Mouse (Mus musculus) limb, embryonic 14.5 days (tissue): ENCODE measurements around the gene Gm2974. TPM values are rescaled to one million over a fixed set of nuclear protein-coding genes. Genes with fewer than 3 reads are reported as not detected.
"Not testable (repeated sequence)": the region's sequence is repeated elsewhere in the genome, so short reads cannot be mapped to it uniquely, and the experiment has no call there.

Experiments used
- ATAC-seq: fragments of 200-750 bp; cut with Nextera tagmentation; 2 replicates; pipeline ENCODE4 v1.8.0; 2017; ENCODE audit warnings: low read depth, moderate number of reproducible peaks, moderate TSS enrichment; ENCODE audit not compliant: low FRiP score
- DNase-seq: peaks from one replicate; pipeline ENCODE4 v3.0.0-alpha.2; 2015; ENCODE audit warnings: low spot score
- H3K27ac ChIP-seq: fragments of 300-500 bp; sonication (generic); replicated peaks from 2 replicates; pipeline ENCODE4 v1.5.1; 2014; ENCODE audit warnings: low read depth, mild to moderate bottlenecking, low read length, moderate library complexity, mixed read lengths
- H3K27me3 ChIP-seq: fragments of 300-500 bp; sonication (generic); 2 replicates; pipeline ENCODE4 v1.6.1; 2014; ENCODE audit warnings: low read length, mixed read lengths; ENCODE audit not compliant: control insufficient read depth, insufficient read depth
- H3K36me3 ChIP-seq: fragments of 300-500 bp; sonication (generic); 2 replicates; pipeline ENCODE4 v1.6.1; 2014; ENCODE audit warnings: mild to moderate bottlenecking, low read length, moderate library complexity, mixed read lengths; ENCODE audit not compliant: control insufficient read depth, insufficient read depth
- H3K4me1 ChIP-seq: fragments of 300-500 bp; sonication (generic); 2 replicates; pipeline ENCODE4 v1.6.1; 2014; ENCODE audit warnings: antibody characterized with exemption, low read length, mixed read lengths; ENCODE audit not compliant: control insufficient read depth, insufficient read depth
- H3K4me2 ChIP-seq: fragments of 300-500 bp; sonication (generic); replicated peaks from 2 replicates; pipeline ENCODE4 v1.6.1; 2014; ENCODE audit warnings: low read depth, mild to moderate bottlenecking, low read length, moderate library complexity; ENCODE audit not compliant: severe bottlenecking
- H3K4me3 ChIP-seq: fragments of 300-500 bp; sonication (generic); replicated peaks from 2 replicates; pipeline ENCODE4 v1.5.1; 2014; ENCODE audit warnings: low read length
- H3K9ac ChIP-seq: fragments of 300-500 bp; sonication (generic); 2 replicates; pipeline ENCODE4 v1.6.1; 2014; ENCODE audit warnings: mild to moderate bottlenecking, low read depth, low read length, moderate library complexity; ENCODE audit not compliant: severe bottlenecking
- H3K9me3 ChIP-seq: fragments of 300-500 bp; sonication (generic); 2 replicates; pipeline ENCODE4 v1.6.1; 2016; ENCODE audit warnings: low read length; ENCODE audit not compliant: control insufficient read depth
- WGBS: fragments of 180-500 bp; shearing (Covaris S2); extraction: QIAGEN DNeasy Blood & Tissue Kit; methylation state at CpG from one replicate; pipeline ENCODE4 v1.1.7; 2014; 5-methylcytosine and 5-hydroxymethylcytosine counted together
- polyA plus RNA-seq, 2 experiments: library from polyadenylated mRNA; depleted of rRNA in 1 of 2; stranded (reverse) in 1 of 2; unstranded in 1 of 2; fragments of >200 nt; fragmentation: Nextera tagmentation in 1 of 2; extraction: Ambion mirVana in 1 of 2; gene quantifications; 2 replicates each; pipeline versions ENCODE4 v1.2.1 to v1.2.3; 2012 to 2014

Gene Gm2974
- polyA plus RNA-seq (2012; rRNA removed), result 0.20 and 0.48 TPM in 2 replicates
- polyA plus RNA-seq (2014; fragmentation: Nextera tagmentation; extraction: Ambion mirVana), result 0.17 and 0.35 TPM in 2 replicates

GRCm38 (mm10) chr14:4182491-4183210 is at the start of gene Gm2974:
Gene Gm2974, plus strand, starts transcription at chr14:4182576.
- WGBS, result 18% methylated on average over 42 of the region's 59 CpGs
- not testable (repeated sequence) for H3K9ac ChIP-seq, H3K36me3 ChIP-seq

GRCm38 (mm10) chr14:4141646-4142045 is 40.7 kb upstream of the Gm2974 start:
- not testable (repeated sequence) for H3K9ac ChIP-seq, H3K4me3 ChIP-seq, H3K9me3 ChIP-seq, DNase-seq, H3K4me2 ChIP-seq, H3K27me3 ChIP-seq, H3K4me1 ChIP-seq, ATAC-seq, H3K27ac ChIP-seq, H3K36me3 ChIP-seq
- 91% methylated on average over 4 of the region's 4 CpGs for WGBS

More at GRCm38 (mm10) chr14:4182491-4183210, at the start of gene Gm2974:
- H3K27me3 ChIP-seq, ATAC-seq, H3K27ac ChIP-seq, H3K4me1 ChIP-seq, H3K9me3 ChIP-seq: not testable (repeated sequence)
- peak within 1 kb of the TSS; percentile 22 for H3K4me3 ChIP-seq
- peak within 1 kb of the TSS; percentile 44 for H3K4me2 ChIP-seq
- peak; percentile 1 for DNase-seq

- not testable (repeated sequence) for H3K9me3 ChIP-seq, H3K36me3 ChIP-seq, H3K27ac ChIP-seq, H3K4me2 ChIP-seq, H3K27me3 ChIP-seq, H3K4me1 ChIP-seq, ATAC-seq, DNase-seq, H3K4me3 ChIP-seq, H3K9ac ChIP-seq
- WGBS, result no CpG with 5 or more reads among the region's 2 CpGs
Measured at GRCm38 (mm10) chr14:4164730-4165129, 17.6 kb upstream of the Gm2974 start, which contains the start of gene Gm3127. Gene Gm3127, plus strand, starts transcription at chr14:4165030.

GRCm38 (mm10) chr14:4182030-4182429 is 346 bp upstream of the Gm2974 start:
- Histone ChIP-seq H3K4me2 (peak overlapping the region; percentile 44), H3K4me3 (peak overlapping the region; percentile 22)
- not testable (repeated sequence) for H3K9me3 ChIP-seq, H3K4me1 ChIP-seq, ATAC-seq, H3K9ac ChIP-seq, H3K36me3 ChIP-seq, H3K27ac ChIP-seq, H3K27me3 ChIP-seq
- DNase-seq, result peak; percentile 0
- WGBS, result 12% methylated on average over 10 of the region's 14 CpGs

- not testable (repeated sequence) for H3K27me3 ChIP-seq, H3K36me3 ChIP-seq, H3K9ac ChIP-seq, H3K4me2 ChIP-seq, DNase-seq, ATAC-seq, H3K4me3 ChIP-seq, H3K27ac ChIP-seq, H3K4me1 ChIP-seq, H3K9me3 ChIP-seq
- 27% methylated on average over 4 of the region's 10 CpGs for WGBS
Measured at GRCm38 (mm10) chr14:4183375-4183774, 999 bp downstream of the Gm2974 start.

- not testable (repeated sequence) for ATAC-seq, DNase-seq
Measured at GRCm38 (mm10) chr14:4249331-4249730, 67.0 kb downstream of the Gm2974 start, which contains the start of gene Gm3138. Gene Gm3138, plus strand, starts transcription at chr14:4249631.

More at GRCm38 (mm10) chr14:4249331-4249730, 67.0 kb downstream of the Gm2974 start, which contains the start of gene Gm3138:
- H3K4me1 ChIP-seq, H3K9me3 ChIP-seq, H3K4me3 ChIP-seq, H3K27ac ChIP-seq, H3K9ac ChIP-seq, H3K36me3 ChIP-seq, H3K27me3 ChIP-seq, H3K4me2 ChIP-seq: not testable (repeated sequence)
- no CpG with 5 or more reads among the region's 2 CpGs for WGBS

Other genes starting within 250 kb of the Gm2974 start
- 0.09 and 0.25 TPM in 2 replicates for gene Gm3095, start 219.0 kb upstream of the Gm2974 start, polyA plus RNA-seq (2012; rRNA removed)
- 0.12 TPM in 1 of 2 replicates, not detected in the other for gene Gm3095, start 219.0 kb upstream of the Gm2974 start, polyA plus RNA-seq (2014; fragmentation: Nextera tagmentation; extraction: Ambion mirVana)
- gene Gm3099, start 184.2 kb upstream of the Gm2974 start, polyA plus RNA-seq (2012; rRNA removed), result not detected in 2 replicates
- not detected in 2 replicates for gene Gm3099, start 184.2 kb upstream of the Gm2974 start, polyA plus RNA-seq (2014; fragmentation: Nextera tagmentation; extraction: Ambion mirVana)
- gene Gm5796, start 158.6 kb upstream of the Gm2974 start, polyA plus RNA-seq (2012; rRNA removed), result 0.46 and 0.58 TPM in 2 replicates
- gene Gm5796, start 158.6 kb upstream of the Gm2974 start, polyA plus RNA-seq (2014; fragmentation: Nextera tagmentation; extraction: Ambion mirVana), result 0.18 and 0.26 TPM in 2 replicates
- not detected in 2 replicates for gene Gm3115, start 98.5 kb upstream of the Gm2974 start, polyA plus RNA-seq (2012; rRNA removed)
- not detected in 2 replicates for gene Gm3115, start 98.5 kb upstream of the Gm2974 start, polyA plus RNA-seq (2014; fragmentation: Nextera tagmentation; extraction: Ambion mirVana)
- gene Gm8108, start 72.0 kb upstream of the Gm2974 start, polyA plus RNA-seq (2012; rRNA removed), result 1.9 and 2.0 TPM in 2 replicates
- gene Gm8108, start 72.0 kb upstream of the Gm2974 start, polyA plus RNA-seq (2014; fragmentation: Nextera tagmentation; extraction: Ambion mirVana), result 0.45 and 1.1 TPM in 2 replicates
- gene Gm3127, start 17.5 kb upstream of the Gm2974 start, polyA plus RNA-seq (2012; rRNA removed), result not detected in 2 replicates
- gene Gm3127, start 17.5 kb upstream of the Gm2974 start, polyA plus RNA-seq (2014; fragmentation: Nextera tagmentation; extraction: Ambion mirVana), result not detected in 2 replicates
- gene Gm3138, start 67.1 kb downstream of the Gm2974 start, polyA plus RNA-seq (2012; rRNA removed), result not detected in 2 replicates
- gene Gm3138, start 67.1 kb downstream of the Gm2974 start, polyA plus RNA-seq (2014; fragmentation: Nextera tagmentation; extraction: Ambion mirVana), result not detected in 2 replicates
- not detected in 2 replicates for gene Gm3149, start 134.7 kb downstream of the Gm2974 start, polyA plus RNA-seq (2012; rRNA removed)
- gene Gm3149, start 134.7 kb downstream of the Gm2974 start, polyA plus RNA-seq (2014; fragmentation: Nextera tagmentation; extraction: Ambion mirVana), result not detected in 2 replicates
- 0.15 and 0.38 TPM in 2 replicates for gene 2610042L04Rik, start 152.2 kb downstream of the Gm2974 start, polyA plus RNA-seq (2012; rRNA removed)
- gene 2610042L04Rik, start 152.2 kb downstream of the Gm2974 start, polyA plus RNA-seq (2014; fragmentation: Nextera tagmentation; extraction: Ambion mirVana), result 0.12 and 0.28 TPM in 2 replicates
- not detected in 2 replicates for gene Gm3159, start 214.9 kb downstream of the Gm2974 start, polyA plus RNA-seq (2012; rRNA removed)
- not detected in 2 replicates for gene Gm3159, start 214.9 kb downstream of the Gm2974 start, polyA plus RNA-seq (2014; fragmentation: Nextera tagmentation; extraction: Ambion mirVana)
- 0.23 and 0.58 TPM in 2 replicates for gene Gm3164, start 232.9 kb downstream of the Gm2974 start, polyA plus RNA-seq (2012; rRNA removed)
- 0.59 and 0.82 TPM in 2 replicates for gene Gm3164, start 232.9 kb downstream of the Gm2974 start, polyA plus RNA-seq (2014; fragmentation: Nextera tagmentation; extraction: Ambion mirVana)
- 0.51 and 2.8 TPM in 2 replicates for gene Gm3173, start 248.4 kb downstream of the Gm2974 start, polyA plus RNA-seq (2012; rRNA removed)
- gene Gm3173, start 248.4 kb downstream of the Gm2974 start, polyA plus RNA-seq (2014; fragmentation: Nextera tagmentation; extraction: Ambion mirVana), result not detected in 2 replicates